Mouse (Mus musculus): ENCODE results near the gene Vps45.
"Not testable (repeated sequence)": the region's sequence is repeated elsewhere in the genome, so short reads cannot be mapped to it uniquely, and the experiment has no call there.

Gene Vps45

DNA sequence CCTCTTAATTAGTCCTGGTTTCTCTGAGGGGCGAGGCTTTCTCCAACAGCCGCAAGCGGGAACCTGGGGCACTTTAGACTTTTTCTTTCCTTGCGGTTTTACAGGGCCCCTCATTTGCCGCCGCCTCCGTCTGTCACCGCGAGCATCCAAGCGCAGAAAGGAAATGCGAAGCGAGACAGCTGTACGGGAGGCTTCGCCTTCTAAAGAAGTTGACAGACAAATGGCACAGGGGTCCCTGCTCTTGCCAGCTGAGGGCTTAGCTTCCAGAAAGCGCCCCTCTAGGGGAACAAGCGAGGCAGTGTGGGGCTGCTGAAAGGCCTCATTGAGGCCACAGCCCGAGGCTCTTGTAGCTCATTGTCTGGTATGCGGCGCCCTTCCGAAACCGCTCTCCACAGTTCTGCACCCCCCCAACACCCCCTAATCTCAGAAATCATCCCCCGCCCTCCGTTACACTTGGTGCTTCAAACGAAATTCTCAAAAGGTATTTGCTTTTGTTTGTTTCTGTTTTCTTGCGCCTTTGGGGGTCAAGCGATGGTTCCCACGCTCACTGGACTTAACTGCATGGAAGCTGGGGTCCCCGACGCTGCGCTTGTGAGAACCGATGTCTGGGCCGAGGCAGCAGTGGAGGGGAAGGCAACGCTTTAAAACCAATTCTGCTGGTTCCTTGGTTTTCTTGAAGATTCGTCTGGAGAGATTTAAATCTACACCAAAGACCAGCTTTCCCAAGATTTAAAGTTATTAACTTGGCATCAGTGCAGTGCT, 85.2 kb downstream of the Vps45 start:
- peak; percentile 81 to 85 for DNase-seq (ENCODE audit: low spot score in 2 of 2)

- DNase-seq (ENCODE audit: low spot score in 2 of 2): no peak
These were observed 85.9 kb downstream of the Vps45 start for GRCm38 (mm10) chr3:95972251-95972872.

DNA sequence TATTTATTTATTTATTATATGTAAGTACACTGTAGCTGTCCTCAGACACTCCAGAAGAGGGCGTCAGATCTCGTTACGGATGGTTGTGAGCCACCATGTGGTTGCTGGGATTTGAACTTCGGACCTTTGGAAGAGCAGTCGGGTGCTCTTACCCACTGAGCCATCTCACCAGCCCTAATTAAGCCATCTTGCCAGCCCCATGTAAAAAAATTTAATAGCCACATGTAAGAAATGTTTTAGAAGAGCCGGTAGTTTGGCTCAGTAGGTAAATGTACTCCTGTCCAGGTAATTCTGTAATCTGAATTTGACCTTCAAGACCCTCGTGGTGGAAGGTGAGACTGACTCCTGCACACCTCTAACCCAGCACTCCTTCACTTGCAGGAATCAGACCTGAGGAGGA, 87.6 kb downstream of the Vps45 start:
- not testable (repeated sequence) for DNase-seq (ENCODE audit: low spot score in 2 of 2)

GRCm38 (mm10) chr3:95969277-95969676, 89.0 kb downstream of the Vps45 start:
- DNase-seq (ENCODE audit: low spot score in 2 of 2): no peak

- DNase-seq (ENCODE audit: low spot score in 2 of 2): peak in 1 of 2 experiments; percentile 55
These were observed 92.5 kb downstream of the Vps45 start for GRCm38 (mm10) chr3:95965518-95966451.

- peak in 1 of 2 experiments; percentile 42 for DNase-seq (ENCODE audit: low spot score in 2 of 2)
These were observed 94.6 kb downstream of the Vps45 start for GRCm38 (mm10) chr3:95963681-95964080.

- no peak for DNase-seq (ENCODE audit: low spot score in 2 of 2)
These were observed 95.0 kb downstream of the Vps45 start for GRCm38 (mm10) chr3:95963230-95963629.

GRCm38 (mm10) chr3:95962182-95962581, 96.1 kb downstream of the Vps45 start:
- not testable (repeated sequence) for DNase-seq (ENCODE audit: low spot score in 2 of 2)

GRCm38 (mm10) chr3:95959807-95960206, 98.5 kb downstream of the Vps45 start:
- DNase-seq (ENCODE audit: low spot score in 2 of 2): no peak

GRCm38 (mm10) chr3:95959082-95959481, 99.2 kb downstream of the Vps45 start:
- DNase-seq (ENCODE audit: low spot score in 2 of 2): no peak

DNA sequence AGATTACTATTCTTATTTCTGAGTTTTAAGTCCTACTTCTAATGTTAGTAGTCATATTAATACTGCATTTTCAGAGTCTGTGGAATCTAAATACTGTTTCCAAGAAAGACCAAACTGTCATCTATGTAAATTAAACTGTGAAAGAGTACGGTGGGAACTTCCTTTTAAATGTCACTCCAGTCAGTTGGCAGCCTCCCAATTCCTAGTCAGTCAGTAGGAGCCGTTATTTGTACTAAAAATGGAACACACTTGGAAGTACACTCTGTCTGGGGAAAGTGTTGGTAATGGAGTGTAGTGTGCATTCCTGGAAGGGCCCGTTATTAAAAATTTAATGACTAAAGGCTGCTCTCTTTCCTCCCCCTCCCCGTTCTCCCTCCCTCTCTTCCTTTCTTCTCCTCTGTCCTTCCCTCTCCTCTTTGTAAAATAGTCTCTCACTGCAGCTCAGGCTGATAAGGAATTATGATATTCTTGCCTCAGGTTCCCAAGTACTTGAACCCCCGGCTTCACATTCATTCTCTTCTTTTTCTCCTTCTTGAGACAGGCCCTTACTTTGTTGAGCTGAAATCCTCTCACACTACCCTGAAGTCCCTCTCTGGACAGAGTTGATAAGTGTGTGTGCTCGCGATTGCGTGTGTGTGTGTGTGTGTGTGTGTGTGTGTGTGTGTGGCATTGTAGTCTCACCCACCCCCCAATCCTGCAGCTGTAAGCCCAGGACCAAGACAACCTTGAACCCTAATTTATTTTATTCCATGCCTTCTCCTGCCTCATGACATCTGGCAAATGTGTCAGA, 100.7 kb downstream of the Vps45 start:
- DNase-seq (ENCODE audit: low spot score in 2 of 2): peak; percentile 75 to 77

- DNase-seq (ENCODE audit: low spot score in 2 of 2): no peak
These were observed 102.9 kb downstream of the Vps45 start for GRCm38 (mm10) chr3:95955318-95955717.

DNA sequence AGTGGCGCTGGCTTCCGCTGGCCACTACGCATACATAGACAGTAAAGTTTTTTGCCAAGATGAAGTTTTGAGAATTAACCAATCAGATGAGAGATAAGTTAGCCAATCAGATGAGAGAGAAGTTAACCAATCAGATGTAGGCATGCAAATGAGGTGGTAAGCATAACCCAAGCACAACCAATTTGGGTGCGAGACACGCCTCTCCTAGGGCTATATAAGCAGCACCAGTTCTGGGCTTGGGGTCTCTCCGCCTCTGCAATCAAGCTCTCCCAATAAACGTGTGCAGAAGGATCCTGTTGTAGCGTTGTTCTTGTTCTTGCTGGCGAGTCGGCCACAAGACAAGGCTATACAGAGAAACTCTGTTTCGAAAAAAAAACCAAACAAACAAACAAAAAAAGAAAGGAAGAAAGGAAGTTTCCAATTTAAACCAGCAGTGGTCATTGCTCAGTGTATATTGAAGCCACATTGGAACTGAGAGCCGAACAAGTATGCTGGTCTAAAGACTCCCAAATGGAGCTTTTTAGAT, 103.6 kb downstream of the Vps45 start:
- DNase-seq (ENCODE audit: low spot score in 2 of 2): not testable (repeated sequence)

DNA sequence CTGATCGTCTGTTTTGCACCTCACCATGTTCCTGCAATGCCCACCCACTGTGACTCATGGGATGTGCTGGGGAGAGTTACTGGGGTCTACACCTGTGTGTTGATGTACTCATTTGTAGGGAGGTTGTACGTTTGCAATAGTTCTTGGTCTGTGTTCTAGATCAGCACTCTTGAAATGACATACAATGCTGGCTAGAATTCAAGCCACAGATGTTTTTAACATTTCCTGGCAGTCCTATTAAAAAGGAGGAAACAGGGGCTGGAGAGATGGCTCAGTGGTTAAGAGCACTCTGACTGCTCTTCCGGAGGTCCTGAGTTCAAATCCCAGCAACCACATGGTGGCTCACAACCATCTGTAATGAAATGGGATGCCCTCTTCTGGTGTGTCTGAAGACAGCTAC, 104.7 kb downstream of the Vps45 start:
- no peak for DNase-seq (ENCODE audit: low spot score in 2 of 2)

- DNase-seq (ENCODE audit: low spot score in 2 of 2): no peak
These were observed 105.2 kb downstream of the Vps45 start for GRCm38 (mm10) chr3:95953023-95953422.

- DNase-seq (ENCODE audit: low spot score in 2 of 2): not testable (repeated sequence)
These were observed 106.7 kb downstream of the Vps45 start for GRCm38 (mm10) chr3:95951566-95951965.

GRCm38 (mm10) chr3:95950763-95951551, 107.3 kb downstream of the Vps45 start:
- DNase-seq (ENCODE audit: low spot score in 2 of 2): peak; percentile 90 to 94

Measured in right cerebral cortex, postnatal 10 days (tissue).